ENCODE assay signal across 8 mouse cellular contexts in genomic region chr7:27688246-27688788, GRCm38 (mm10). TPM values are rescaled to one million over a fixed set of nuclear protein-coding genes. Genes with fewer than 3 reads are reported as not detected.
DNase-seq lines count a peak whose midpoint lies in the region; ATAC-seq and TF ChIP-seq lines count a peak whose summit lies in the region.

No protein-coding gene starts in this region.

- ATAC-seq in lung, embryonic 14.5 days (ENCODE audit: insufficient read depth): no peak
- no peak for ATAC-seq in embryonic facial prominence, embryonic 13.5 days (ENCODE audit: insufficient number of reproducible peaks, insufficient read depth, low FRiP score, low TSS enrichment, low read depth)
- ATAC-seq in neural tube, embryonic 15.5 days (ENCODE audit: low FRiP score): no peak
- no peak for ATAC-seq in megakaryocyte progenitor cell, adult 5-6 weeks (replicated peaks; ENCODE audit: poor library complexity)

- peak overlapping the region; percentile 19; the same call in 1 of the 2 replicates for H3K27ac ChIP-seq in lung, embryonic 14.5 days (ENCODE audit: low read depth)
- peak overlapping the region; percentile 77 for H3K27ac ChIP-seq in embryonic facial prominence, embryonic 13.5 days
- H3K27ac ChIP-seq in limb, embryonic 10.5 days: peak overlapping the region; percentile 84
- peak overlapping the region; percentile 80 for H3K27ac ChIP-seq in neural tube, embryonic 15.5 days (replicated peaks)

- DNase-seq in lung, embryonic 14.5 days: peak; percentile 13
- no peak for DNase-seq in lung, postnatal 4 days
- DNase-seq in limb, embryonic 10.5 days (ENCODE audit: low spot score): peak; percentile 34
- DNase-seq in gastrocnemius, postnatal 10 days: no peak
- DNase-seq in testis, postnatal 10 days (ENCODE audit: low spot score): no peak

- TF ChIP-seq CTCF in lung, embryonic 14.5 days (IDR thresholded peaks at IDR 0.05; ENCODE audit: low read depth): no peak

- H3K27me3 ChIP-seq in lung, embryonic 14.5 days (ENCODE audit: insufficient read depth, low read length): no peaks in the 10 kb centered on the region
- no peaks in the 10 kb centered on the region for H3K27me3 ChIP-seq in embryonic facial prominence, embryonic 13.5 days
- H3K27me3 ChIP-seq in limb, embryonic 10.5 days (ENCODE audit: low read depth, poor library complexity, severe bottlenecking): no peaks in the 10 kb centered on the region
- no peaks in the 10 kb centered on the region for H3K27me3 ChIP-seq in neural tube, embryonic 15.5 days (replicated peaks)

- WGBS in lung, embryonic 14.5 days: 28% methylated on average over 14 of the region's 14 CpGs
- 31% methylated on average over 14 of the region's 14 CpGs for WGBS in embryonic facial prominence, embryonic 13.5 days
- 50% methylated on average over 14 of the region's 14 CpGs for WGBS in limb, embryonic 10.5 days
- WGBS in neural tube, embryonic 15.5 days: 39% methylated on average over 14 of the region's 14 CpGs

- H3K36me3 ChIP-seq in lung, embryonic 14.5 days (ENCODE audit: insufficient read depth): no peaks in the 10 kb centered on the region
- H3K36me3 ChIP-seq in embryonic facial prominence, embryonic 13.5 days: no peaks in the 10 kb centered on the region
- no peaks in the 10 kb centered on the region for H3K36me3 ChIP-seq in limb, embryonic 10.5 days
- H3K36me3 ChIP-seq in neural tube, embryonic 15.5 days: no peaks in the 10 kb centered on the region

- H3K9ac ChIP-seq in lung, embryonic 14.5 days: peak overlapping the region; percentile 47
- H3K9ac ChIP-seq in embryonic facial prominence, embryonic 13.5 days: peak overlapping the region; percentile 79
- peak overlapping the region; percentile 61 for H3K9ac ChIP-seq in neural tube, embryonic 15.5 days (replicated peaks)

- peak overlapping the region; percentile 36 for H3K4me3 ChIP-seq in lung, embryonic 14.5 days (ENCODE audit: low read depth, low read length)
- peak overlapping the region; percentile 49 for H3K4me3 ChIP-seq in embryonic facial prominence, embryonic 13.5 days
- peak overlapping the region; percentile 58 for H3K4me3 ChIP-seq in limb, embryonic 10.5 days
- peak overlapping the region; percentile 49 for H3K4me3 ChIP-seq in neural tube, embryonic 15.5 days (replicated peaks)

- no peaks in the 10 kb centered on the region for H3K9me3 ChIP-seq in lung, embryonic 14.5 days (ENCODE audit: low read depth, low read length)
- no peaks in the 10 kb centered on the region for H3K9me3 ChIP-seq in embryonic facial prominence, embryonic 13.5 days
- no peaks in the 10 kb centered on the region for H3K9me3 ChIP-seq in limb, embryonic 10.5 days (replicated peaks)
- no peaks in the 10 kb centered on the region for H3K9me3 ChIP-seq in neural tube, embryonic 15.5 days (replicated peaks)

- H3K4me1 ChIP-seq in lung, embryonic 14.5 days (ENCODE audit: insufficient read depth): no peaks in the 10 kb centered on the region
- H3K4me1 ChIP-seq in embryonic facial prominence, embryonic 13.5 days: peaks cover 21% of the 10 kb centered on the region
- peaks cover 12% of the 10 kb centered on the region for H3K4me1 ChIP-seq in limb, embryonic 10.5 days
- H3K4me1 ChIP-seq in neural tube, embryonic 15.5 days: peaks cover 17% of the 10 kb centered on the region

- peak overlapping the region; percentile 65 for H3K4me2 ChIP-seq in lung, embryonic 14.5 days
- peak overlapping the region; percentile 67 for H3K4me2 ChIP-seq in embryonic facial prominence, embryonic 13.5 days
- peak overlapping the region; percentile 72 for H3K4me2 ChIP-seq in neural tube, embryonic 15.5 days

RNA-seq across cellular contexts. Expression of gene Zfp607b, which starts 0.8 kb away (rescaled TPM):
- polyA plus RNA-seq in lung, embryonic 14.5 days (2014; fragmentation: Nextera tagmentation; extraction: Ambion mirVana): 3.6 and 5.5 TPM in 2 replicates
- polyA plus RNA-seq in embryonic facial prominence, embryonic 13.5 days (2015; fragmentation: Nextera tagmentation; extraction: Ambion mirVana): 5.3 TPM in 2 replicates
- 2.5 and 3.3 TPM in 2 replicates for polyA plus RNA-seq in limb, embryonic 10.5 days (2016; fragmentation: Nextera tagmentation; extraction: Ambion mirVana)
- 10.1 and 10.7 TPM in 2 replicates for polyA plus RNA-seq in neural tube, embryonic 15.5 days (2015; fragmentation: Nextera tagmentation; extraction: Ambion mirVana)
- 1 to 10 TPM; 1.2 to 1.4 TPM for total RNA-seq in gastrocnemius, postnatal 10 days (2021)
- total RNA-seq in megakaryocyte progenitor cell, adult 5-6 weeks (2015): 0.71 and 3.1 TPM in 2 replicates
- 0.42 and 4.0 TPM in 2 replicates for total RNA-seq in megakaryocyte progenitor cell, adult 5-6 weeks (2017)

RNA-seq across cellular contexts. Expression of gene Map3k10, which starts 13.9 kb away (rescaled TPM):
- 6.9 and 7.3 TPM in 2 replicates for polyA plus RNA-seq in lung, embryonic 14.5 days (2014; fragmentation: Nextera tagmentation; extraction: Ambion mirVana)
- polyA plus RNA-seq in embryonic facial prominence, embryonic 13.5 days (2015; fragmentation: Nextera tagmentation; extraction: Ambion mirVana): 9.3 and 13.0 TPM in 2 replicates
- 9.2 and 12.3 TPM in 2 replicates for polyA plus RNA-seq in limb, embryonic 10.5 days (2016; fragmentation: Nextera tagmentation; extraction: Ambion mirVana)
- polyA plus RNA-seq in neural tube, embryonic 15.5 days (2015; fragmentation: Nextera tagmentation; extraction: Ambion mirVana): 15.3 and 21.0 TPM in 2 replicates
- total RNA-seq in gastrocnemius, postnatal 10 days (2021): 10 to 100 TPM; 15.5 to 18.2 TPM
- total RNA-seq in megakaryocyte progenitor cell, adult 5-6 weeks (2015): 1.7 and 4.3 TPM in 2 replicates
- 3.4 and 5.2 TPM in 2 replicates for total RNA-seq in megakaryocyte progenitor cell, adult 5-6 weeks (2017)

RNA-seq across cellular contexts. Expression of gene Ttc9b, which starts 34.6 kb away (rescaled TPM):
- polyA plus RNA-seq in lung, embryonic 14.5 days (2014; fragmentation: Nextera tagmentation; extraction: Ambion mirVana): 0.32 and 0.41 TPM in 2 replicates
- 1.1 TPM in 2 replicates for polyA plus RNA-seq in embryonic facial prominence, embryonic 13.5 days (2015; fragmentation: Nextera tagmentation; extraction: Ambion mirVana)
- polyA plus RNA-seq in limb, embryonic 10.5 days (2016; fragmentation: Nextera tagmentation; extraction: Ambion mirVana): 0.23 TPM in 1 of 2 replicates, not detected in the other
- polyA plus RNA-seq in neural tube, embryonic 15.5 days (2015; fragmentation: Nextera tagmentation; extraction: Ambion mirVana): 78.0 and 99.5 TPM in 2 replicates
- under 1 TPM; 0.12 to 0.29 TPM for total RNA-seq in gastrocnemius, postnatal 10 days (2021)
- total RNA-seq in megakaryocyte progenitor cell, adult 5-6 weeks (2015): not detected in 2 replicates
- not detected in 2 replicates for total RNA-seq in megakaryocyte progenitor cell, adult 5-6 weeks (2017)

RNA-seq across cellular contexts. Expression of gene Zfp60, which starts 42.9 kb away (rescaled TPM):
- 37.5 and 39.3 TPM in 2 replicates for polyA plus RNA-seq in lung, embryonic 14.5 days (2014; fragmentation: Nextera tagmentation; extraction: Ambion mirVana)
- 47.9 and 49.9 TPM in 2 replicates for polyA plus RNA-seq in embryonic facial prominence, embryonic 13.5 days (2015; fragmentation: Nextera tagmentation; extraction: Ambion mirVana)
- polyA plus RNA-seq in limb, embryonic 10.5 days (2016; fragmentation: Nextera tagmentation; extraction: Ambion mirVana): 38.2 and 49.5 TPM in 2 replicates
- polyA plus RNA-seq in neural tube, embryonic 15.5 days (2015; fragmentation: Nextera tagmentation; extraction: Ambion mirVana): 81.5 and 89.4 TPM in 2 replicates
- 1 to 10 TPM; 6.6 to 8.4 TPM for total RNA-seq in gastrocnemius, postnatal 10 days (2021)
- total RNA-seq in megakaryocyte progenitor cell, adult 5-6 weeks (2015): 7.6 and 11.3 TPM in 2 replicates
- 5.5 and 7.5 TPM in 2 replicates for total RNA-seq in megakaryocyte progenitor cell, adult 5-6 weeks (2017)

Comparison
In these comparisons a context has a peak if more than half of its experiments do, and no peak if none do; other contexts are left out.
1. DNase-seq: peak in lung, embryonic 14.5 days (single experiment) and limb, embryonic 10.5 days (single experiment); none in lung, postnatal 4 days (0 of 2), gastrocnemius, postnatal 10 days (single experiment) and testis, postnatal 10 days (single experiment).
2. H3K27ac ChIP-seq: peak in every context shown above with its lines; median percentile 84 in limb, embryonic 10.5 days; 80 in neural tube, embryonic 15.5 days; 77 in embryonic facial prominence, embryonic 13.5 days; 19 in lung, embryonic 14.5 days.
3. RNA of gene Ttc9b, which starts 34.6 kb away (polyA plus RNA-seq): 78.0 to 99.5 TPM in neural tube, embryonic 15.5 days; 1.1 TPM in embryonic facial prominence, embryonic 13.5 days, 0.32 to 0.41 TPM in lung, embryonic 14.5 days and 0.23 TPM in limb, embryonic 10.5 days; every median in the first group is over 10 times any median in the second.
4. Peak in every context shown above with its lines, with median percentiles within 50 percentile points of each other: H3K4me2 ChIP-seq, H3K4me3 ChIP-seq and H3K9ac ChIP-seq.